Mouse (Mus musculus) urinary bladder, adult 2 months (tissue): Measurements from ENCODE around the gene Slc38a7. TPM values are rescaled to one million over a fixed set of nuclear protein-coding genes. Genes with fewer than 3 reads are reported as not detected.
"Not testable (repeated sequence)": the region's sequence is repeated elsewhere in the genome, so short reads cannot be mapped to it uniquely, and the experiment has no call there.

Experiments used
- DNase-seq: peaks from one replicate; pipeline ENCODE4 v3.0.0; 2022; ENCODE audit warnings: low spot score
- polyA plus RNA-seq: library from polyadenylated mRNA; depleted of rRNA; stranded (reverse); fragments of >200 nt; gene quantifications from 2 replicates; pipeline ENCODE4 v1.2.3, GENCODE M21; 2012; rRNA removed

The Slc38a7 gene
- 19.9 and 22.2 TPM in 2 replicates for polyA plus RNA-seq

DNA sequence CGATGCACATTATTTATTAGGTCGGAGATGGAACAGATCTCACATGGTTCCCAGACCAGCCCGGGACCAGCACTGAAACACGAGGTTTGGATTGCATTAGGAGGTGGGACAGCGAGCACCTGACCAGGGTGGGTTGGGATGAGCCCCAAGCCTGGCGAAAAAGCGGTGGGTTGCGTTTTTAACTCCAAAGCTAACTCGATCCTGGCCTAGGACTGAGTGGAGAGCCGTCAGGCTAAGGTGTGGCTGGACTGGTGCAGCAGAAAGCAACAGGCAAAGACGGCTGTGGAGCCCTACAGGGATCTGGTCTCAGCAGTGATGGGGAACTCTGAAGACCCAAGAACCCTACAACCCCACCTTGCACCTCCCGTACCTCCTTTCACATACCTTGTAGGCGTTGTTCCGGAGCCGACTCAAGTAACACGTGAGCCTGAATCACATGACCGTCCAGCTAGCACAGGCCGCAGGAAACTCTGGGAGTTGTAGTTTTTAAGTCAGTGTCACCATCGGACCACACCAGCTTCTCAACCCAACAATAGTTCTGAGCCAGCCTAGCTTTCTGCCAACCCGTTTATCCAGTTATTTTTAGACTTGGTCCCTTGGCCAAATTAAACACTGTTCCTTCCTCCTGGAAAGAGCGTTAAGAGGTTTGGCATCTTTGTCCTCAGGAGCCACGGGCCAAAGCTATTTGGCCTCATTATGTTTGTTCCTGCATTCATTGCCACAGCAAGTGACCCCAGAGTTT is at the start of gene Slc38a7:
Gene Slc38a7 (minus strand): TSS at position 438 of the 742 bp plus-strand sequence.
- peak; percentile 52 for DNase-seq

DNA sequence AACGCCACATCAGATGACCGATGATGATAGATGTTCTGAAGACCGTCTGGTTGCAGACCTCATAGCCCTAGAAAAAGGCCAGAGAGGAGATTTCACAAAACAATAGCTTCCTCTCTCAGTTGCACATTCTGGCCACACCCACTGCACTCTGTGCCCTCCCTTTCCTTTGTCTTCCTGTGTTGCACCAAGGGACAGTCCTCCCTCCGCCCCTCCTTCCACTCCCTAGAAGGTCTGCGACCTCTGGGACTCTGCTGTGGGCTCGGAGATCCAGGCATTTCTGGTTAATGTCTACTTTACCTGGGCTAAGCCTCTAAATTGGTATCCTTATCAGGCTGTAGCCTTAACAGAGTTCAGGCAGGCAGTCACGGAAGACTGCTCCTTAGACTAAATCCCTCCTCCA is 48.5 kb upstream of the Slc38a7 start:
- DNase-seq, result no peak

DNA sequence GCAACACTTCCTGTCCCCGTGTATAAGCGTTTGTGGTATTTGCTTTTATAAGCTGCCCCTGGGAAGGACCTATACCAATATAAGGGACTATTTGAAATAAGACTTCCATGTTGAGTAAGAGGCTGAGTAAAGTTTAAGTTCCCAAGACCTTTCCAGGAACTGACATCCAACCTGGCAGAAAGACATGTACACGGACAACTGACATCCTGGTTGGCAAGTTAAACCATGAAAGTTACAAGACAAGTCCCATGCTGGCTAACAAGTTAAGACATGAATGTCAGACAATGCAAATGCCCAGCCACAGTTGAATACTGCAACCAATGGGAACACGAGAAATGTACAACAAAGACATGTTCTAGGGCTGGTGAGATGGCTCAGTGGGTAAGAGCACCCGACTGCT is 40.4 kb upstream of the Slc38a7 start:
- DNase-seq, result no peak

DNA sequence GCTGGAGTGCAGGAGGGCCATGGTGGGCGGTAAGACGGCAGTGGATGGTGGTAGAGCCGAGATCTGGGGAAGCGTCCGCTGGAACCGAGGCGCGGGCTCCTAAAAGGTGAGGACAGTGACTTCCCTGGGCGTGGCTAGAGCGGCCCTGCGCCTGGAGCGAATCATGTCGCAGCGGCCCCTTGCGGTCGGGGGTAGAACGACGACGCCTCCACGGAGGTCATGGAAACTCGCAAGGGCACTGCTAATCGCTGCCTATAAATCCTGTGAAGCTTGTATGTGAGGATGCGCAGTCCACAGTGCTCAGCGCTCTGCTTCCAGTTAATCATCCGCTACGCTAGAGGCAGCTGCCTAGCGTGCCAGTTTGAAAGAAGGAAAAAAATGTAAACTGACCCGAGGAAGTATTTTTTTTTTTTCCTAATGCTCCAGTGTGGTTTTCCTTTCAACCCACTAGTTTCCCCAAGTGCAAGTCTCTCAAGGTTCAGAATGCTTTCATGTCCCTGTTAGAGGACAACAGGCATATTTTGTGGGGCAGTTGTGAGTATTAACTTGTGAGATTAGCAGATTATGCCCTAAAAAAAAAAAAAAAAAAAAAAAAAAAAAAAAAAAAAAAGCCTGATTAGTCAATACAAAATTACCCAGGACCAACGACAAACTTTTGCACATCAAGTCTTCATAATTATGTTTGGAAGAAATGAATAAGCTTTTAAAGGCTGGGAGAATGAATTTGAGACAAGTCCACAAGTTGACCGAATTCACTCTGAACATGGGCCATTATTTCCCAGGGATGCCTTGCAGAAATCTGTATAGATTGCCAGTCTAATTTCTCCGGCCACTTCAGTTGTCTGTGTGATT is 35.2 kb upstream of the Slc38a7 start, which contains the start of gene Got2:
Gene Got2 (minus strand): TSS at position 263 of the 852 bp plus-strand sequence.
- DNase-seq, result peak; percentile 81

DNA sequence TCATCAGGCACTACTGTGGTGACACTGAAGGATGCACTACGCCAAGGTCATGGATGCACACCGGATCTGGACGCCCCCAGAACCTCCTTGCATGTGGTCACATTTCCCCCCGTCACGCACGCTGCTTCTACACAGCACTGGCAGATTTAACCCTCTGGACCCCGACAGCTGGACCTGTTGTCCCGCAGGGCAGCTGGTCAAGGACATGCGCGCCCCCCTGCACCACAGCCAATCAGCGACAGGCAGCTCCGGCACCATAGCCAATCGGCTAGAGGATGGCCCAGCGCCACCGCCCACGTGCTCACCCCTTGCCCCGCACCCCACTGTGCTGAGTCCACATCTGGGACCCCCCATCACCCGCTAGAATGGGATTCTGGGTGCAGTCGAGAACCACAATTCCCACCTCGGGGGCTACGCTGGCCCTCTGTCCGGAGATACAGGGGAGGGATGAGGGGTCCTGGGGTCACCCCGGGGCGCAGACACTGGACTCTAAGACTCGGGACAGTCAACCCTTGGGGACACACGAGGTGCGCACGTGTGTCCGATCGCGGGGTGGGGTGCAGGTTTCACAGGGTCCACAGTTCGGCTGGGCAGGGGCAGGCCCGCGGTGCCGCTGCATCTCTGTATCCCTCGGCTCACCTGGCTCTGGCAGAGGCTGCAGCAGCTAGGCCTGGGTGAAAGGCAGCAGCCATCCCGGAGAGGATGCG is 34.4 kb upstream of the Slc38a7 start:
- DNase-seq, result peak; percentile 70

DNA sequence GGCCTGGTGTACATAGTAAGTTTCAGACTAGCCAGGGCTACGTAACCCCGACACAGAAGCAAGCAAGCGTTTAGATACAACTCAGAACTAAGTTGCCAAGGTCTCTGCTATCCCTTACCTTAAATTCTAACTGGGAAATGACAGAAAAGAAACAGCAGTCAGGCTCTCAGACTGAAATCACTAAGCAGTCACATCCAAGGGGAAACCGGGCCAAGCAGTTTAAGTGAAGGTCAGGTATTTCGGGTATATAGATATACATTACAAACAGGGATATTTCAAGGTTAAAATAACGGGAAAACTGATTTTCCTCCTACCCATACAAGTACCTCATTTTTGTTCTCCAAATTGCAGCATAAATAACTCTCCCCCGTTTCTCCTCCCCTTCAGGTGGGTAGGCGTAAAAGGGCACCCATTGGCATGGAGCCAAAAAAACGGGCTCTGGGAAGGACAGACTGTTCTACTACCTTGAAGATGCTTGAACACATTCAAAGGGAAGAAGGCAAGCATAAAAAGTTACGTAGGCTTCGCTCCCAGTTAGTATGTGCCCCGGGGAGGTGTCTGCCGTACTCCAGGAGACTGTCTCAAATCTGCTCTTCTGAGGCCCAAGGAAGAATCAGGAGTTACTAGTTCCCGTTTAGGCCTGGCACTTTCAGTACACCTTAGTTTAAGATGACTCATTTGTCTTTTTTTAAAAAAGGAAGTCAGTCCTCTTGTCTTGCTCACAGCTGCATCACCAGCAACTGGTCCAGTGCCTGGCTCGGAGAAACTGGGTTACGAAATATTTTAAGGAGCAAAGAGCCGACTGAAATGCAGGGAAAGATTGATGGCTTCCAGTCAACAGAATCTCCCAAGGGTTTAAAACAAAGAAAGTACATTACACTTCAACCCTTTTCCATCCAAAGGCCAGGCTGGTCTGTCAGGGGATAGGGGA is 33.6 kb upstream of the Slc38a7 start:
- DNase-seq, result no peak

DNA sequence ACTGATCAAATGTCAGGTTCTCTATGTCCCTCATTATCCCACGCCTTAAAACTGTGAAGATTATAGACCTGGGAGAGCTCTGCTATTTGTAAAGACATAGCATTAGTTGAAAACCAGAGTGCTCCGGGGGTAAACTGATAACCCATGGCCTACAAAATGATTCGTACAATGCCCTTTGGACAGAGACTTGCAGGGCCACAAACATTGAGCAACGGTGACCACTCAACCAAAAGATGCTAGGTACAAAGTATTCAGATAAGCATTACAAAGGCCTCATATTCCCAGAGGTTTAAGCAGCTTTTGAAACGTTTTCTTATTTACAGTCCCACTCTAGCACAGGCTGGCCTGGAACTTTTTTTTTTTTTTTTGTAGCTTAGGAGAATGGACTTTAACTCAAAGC is 32.6 kb upstream of the Slc38a7 start:
- DNase-seq, result no peak

DNA sequence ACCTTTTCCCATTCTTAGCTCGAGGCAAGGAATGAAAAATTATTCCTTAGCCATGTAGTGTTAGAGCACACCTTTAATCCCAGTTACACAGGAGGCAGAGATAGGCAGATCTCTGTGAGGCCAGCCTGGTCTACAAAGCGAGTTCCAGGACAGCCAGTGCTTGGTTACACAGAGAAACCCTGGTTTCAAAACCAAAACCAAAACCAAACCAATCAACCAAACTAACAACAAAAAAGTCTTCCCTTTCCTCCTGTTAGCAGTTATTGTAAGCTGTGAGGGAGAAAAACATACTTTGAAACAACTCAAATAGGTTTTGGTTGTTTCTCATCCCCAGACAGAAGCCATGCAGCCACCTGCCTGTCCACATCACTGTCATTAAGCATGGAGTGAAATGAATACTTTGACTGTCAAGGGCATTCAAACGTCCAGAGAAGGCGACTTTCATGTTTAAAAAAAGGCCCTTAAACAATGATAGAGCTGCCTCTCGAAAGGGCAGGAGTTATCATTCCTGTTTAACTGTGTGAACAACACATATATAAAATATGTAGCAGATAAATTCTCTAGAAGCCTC is 32.0 kb upstream of the Slc38a7 start:
- no peak for DNase-seq

DNA sequence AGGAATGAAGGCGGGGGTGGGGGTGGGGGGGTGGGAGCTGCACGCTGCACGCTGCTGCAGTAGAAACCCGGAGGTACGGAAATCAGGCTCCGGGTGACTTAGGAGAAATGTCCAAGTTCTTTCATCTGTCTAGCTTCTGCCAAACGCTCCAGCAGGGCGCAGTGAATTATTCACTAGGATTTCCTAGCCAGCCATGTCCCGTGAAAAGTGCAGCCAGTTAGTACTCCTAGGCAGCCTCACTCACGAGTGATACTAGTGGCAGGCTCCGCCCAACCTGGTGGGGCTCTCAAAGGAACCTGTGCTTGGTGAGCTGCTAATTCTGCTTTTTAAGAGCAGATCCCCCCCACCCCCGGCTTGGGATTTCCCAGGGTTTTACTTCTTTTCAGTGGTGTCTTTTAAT is 31.2 kb upstream of the Slc38a7 start:
- no peak for DNase-seq

DNA sequence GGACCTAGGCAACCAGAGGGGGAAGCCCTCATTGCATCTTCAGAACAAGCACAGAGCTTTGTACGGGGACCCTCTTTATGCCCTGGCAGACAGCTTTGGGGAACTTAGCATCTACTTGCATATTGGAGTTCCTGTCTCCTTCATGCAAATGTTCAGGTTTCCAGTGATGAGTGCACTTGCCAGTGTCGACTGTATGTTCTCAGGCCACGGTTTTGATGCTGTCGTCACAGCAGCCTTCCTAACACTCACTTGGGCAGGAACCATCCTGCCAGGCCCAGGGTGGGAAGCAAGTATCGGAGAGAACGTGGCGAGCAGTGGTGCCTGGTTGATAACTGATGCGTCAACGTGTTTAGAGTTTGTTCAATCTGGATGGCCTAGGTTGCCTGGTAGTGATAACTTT is 28.9 kb upstream of the Slc38a7 start:
- no peak for DNase-seq

DNA sequence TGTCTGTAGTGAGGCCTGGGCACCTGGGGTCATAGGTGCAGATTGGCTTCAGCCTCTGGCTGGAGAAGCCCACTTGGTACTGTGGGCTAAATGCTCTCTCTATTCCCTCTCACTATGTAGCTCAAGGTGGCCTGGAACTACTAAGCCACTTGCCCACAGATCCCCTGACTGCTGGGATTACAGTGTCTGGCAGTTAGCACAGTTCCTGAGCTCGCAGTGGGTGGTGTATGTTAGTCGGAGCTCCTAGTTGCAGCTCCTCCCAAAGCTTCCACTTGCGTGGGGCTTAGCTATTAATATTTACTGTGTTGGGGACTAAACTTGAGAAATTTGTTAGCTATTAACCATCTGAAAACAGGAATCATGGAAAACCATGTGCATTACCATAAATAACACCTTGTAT is 28.2 kb upstream of the Slc38a7 start:
- DNase-seq, result no peak

DNA sequence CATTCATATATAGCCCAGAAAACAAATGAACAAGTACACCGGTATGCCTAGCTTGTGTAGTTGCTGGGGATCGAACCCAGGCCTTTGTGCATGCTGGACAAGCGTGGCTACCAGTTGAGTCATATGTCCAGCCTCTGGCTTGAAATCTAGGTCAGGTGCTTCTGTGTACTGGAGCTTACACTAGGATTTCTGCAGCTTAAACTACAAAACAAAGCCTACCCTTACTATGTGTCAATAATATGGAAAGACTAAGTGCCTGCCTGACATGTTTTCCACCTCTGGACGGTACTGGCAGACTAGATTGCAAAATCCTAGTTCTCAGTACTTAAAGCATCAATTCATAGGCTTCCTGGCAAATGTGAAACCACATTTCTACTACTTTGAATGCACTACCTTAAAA is 26.5 kb upstream of the Slc38a7 start:
- no peak for DNase-seq

DNA sequence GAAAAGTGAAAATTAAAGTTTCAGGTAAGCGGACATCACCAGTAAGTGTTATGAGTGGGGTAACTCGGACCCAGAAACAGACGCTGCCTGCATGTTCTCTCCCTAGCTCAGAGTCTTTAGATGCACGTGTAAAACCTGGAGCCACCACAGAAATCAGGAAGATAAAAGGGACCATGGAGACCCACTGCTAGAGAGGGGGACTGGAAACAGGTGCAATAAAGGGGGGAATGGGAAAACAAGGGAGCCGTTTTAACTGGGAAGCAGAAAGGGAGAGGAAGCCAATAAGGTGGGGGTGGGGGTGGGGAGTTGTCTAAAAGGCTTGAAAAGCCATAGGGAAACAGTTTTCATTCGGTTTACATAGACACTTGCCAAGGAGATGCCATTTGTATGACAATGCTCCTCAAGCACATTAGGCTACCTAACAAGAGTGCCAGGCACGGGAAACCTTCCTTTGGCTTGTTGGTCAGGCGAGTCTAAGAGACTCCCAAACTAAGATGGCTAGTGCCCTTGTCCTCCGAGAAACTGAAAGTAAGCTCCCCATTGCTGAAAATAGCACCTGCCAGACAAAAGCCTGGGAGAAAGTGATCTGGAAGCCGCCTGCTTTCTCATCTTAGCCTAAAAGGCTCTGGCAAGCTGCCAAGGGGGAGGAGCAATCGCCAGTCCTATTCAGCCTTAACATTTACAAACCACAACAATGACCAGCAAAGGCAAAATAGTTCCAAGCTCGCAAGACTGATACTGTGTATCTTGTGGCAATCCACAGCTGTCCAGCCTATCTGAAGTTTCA is 25.0 kb upstream of the Slc38a7 start:
- DNase-seq, result no peak

DNA sequence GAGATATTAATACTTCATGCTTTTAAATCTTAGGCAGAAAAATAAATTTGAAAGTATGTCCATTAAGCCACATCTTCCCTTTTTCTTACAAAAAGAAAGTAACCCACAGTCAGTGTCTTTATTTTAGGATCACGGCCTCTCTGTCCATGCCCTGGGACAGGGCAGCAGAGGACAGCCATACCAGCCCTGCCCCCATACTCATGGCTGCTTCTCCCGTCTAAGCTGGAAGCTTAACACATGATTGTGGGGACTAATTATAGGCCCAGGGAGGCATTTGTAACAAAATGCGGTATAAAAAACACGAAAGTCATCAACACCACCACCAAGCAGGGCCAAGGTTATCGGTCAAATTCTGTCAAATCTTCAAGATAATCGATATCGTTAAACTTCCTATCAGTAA is 21.9 kb upstream of the Slc38a7 start:
- no peak for DNase-seq

DNA sequence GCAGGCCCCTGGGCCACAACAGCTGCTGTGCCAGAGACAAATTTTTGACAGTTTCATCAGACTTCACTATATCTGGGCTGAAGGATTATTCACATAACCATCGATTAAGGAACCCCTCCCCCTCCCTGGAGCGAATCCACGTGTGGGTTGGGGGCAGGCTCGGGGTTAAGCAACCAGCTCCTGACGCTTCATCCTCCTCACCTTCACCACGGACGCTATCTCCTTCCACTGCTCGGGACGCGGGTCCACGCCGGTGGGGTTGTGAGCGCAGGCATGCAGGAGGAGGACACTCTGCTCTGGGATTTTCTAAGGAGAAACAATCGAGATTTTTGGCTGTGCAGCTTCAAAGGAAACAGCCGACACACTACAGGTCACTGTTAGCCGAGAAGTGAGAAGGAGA is 18.4 kb upstream of the Slc38a7 start:
- DNase-seq, result no peak

DNA sequence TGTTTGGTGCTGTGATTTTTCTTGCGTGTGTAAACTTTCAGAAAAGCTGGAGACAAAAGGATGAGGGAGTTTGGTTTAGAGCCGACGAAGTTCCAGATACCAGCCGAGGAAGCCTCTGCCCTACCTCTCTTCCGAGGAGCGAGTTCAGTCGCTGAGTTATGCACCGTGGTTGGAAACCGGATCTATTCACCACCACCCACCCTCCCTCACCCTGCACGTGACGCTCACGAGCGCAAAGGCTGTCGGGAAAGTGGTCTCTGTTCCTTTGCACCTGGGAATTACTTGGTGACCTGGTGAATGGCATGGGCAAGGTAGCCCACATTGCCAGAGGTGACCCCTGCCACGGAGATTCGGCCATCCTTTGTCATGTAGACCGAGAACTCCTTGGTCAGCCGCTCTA is 11.5 kb upstream of the Slc38a7 start:
- not testable (repeated sequence) for DNase-seq

DNA sequence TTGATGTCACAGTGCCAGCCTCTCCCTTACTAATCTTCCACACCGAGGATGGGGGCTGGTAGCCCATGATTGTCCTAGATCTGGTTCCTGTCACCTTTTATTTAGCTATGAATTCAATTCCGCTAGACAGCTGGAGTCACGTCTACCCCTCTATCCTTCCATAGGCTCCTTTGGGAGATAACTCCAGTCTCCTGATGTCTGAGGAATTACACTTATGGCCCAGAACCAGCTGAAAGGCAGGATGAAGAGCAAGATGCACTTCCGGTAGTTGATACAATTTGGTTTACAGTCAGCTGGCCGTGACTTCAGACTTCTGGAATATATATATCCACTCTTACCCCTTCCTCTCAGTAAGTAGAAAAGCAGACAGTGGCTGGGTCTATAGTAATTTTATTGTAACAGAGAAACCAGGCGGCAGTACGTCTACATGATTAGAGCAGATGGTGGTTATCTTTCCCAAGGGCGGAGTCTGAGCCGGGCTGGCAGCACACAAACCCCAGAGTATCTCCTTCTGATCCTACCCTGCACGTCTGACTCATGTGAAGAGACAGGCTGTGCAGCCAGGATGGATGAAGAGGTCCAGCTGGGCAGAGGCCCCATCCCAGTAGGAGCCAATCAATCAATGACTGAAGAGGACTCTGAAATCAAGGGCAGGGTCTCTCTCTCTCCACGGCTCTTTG is 10.6 kb upstream of the Slc38a7 start:
- DNase-seq, result not testable (repeated sequence)

DNA sequence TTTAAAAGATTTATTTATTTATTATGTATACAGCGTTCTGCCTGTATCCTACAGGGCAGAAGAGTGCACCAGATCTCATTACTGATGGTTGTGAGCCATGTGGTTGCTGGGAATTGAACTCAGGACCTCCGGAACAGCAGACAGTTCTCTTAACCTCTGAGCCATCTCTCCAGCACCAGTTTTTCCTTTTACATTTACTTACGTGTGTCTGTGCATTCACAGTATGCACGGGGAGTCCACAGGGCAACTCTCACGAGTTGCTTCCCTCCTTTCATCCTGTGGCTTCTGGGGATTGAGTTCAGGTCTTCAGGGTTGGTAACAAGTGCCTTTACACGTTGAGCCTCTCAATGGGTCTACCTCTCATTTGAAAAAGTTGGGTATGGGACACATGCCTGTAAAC is 835 bp upstream of the Slc38a7 start:
- DNase-seq, result no peak

DNA sequence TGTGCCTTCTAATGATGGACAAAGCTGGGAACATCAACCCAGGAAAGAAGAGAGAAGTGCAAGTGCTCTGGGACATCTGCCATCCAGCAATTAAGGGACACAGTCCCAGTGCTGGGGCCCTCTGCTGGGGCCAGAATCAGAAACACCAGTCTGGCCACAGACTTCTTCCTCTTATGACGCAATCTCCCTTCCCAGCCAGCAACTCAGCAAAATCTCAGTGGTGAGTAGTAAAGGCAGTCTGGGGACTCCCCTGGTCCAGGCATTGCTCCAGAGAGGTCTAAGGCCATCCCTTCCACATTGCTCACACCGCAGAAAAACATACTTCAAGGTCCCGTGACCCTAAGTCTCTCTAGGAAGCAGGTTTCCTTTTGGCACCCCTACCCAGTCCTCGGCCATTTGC is 1.0 kb downstream of the Slc38a7 start:
- DNase-seq, result no peak

DNA sequence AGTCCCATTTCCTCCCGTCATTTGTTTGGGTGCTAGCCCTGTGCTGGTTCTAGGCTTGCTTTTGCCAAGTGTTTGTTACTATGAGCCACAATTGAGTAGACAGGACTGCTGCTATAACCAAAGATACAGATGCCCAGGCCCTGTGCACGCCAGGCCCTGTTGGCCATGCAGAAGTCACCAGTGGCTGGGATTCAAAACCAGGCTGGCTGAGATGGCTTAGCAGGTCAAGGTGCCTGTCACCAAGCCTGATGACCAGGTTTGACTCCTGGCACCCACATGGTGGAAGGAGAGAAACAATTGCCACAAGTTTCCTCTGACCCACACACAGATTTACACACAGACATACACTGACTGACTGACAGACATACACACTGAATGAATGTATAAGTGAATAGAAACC is 3.0 kb downstream of the Slc38a7 start:
- DNase-seq, result no peak
